Mouse (Mus musculus) stomach, postnatal 0 days (tissue): Measurements from ENCODE around the gene Rassf2.

Source experiments
- CTCF ChIP-seq: IDR thresholded peaks from 2 replicates; pipeline ENCODE4 v1.5.1; 2016; ENCODE audit warnings: antibody characterized with exemption, low read depth, mild to moderate bottlenecking, moderate library complexity
- EP300 ChIP-seq: optimal IDR thresholded peaks from 2 replicates; pipeline ENCODE3; 2016; ENCODE audit warnings: antibody characterized with exemption

GRCm38 (mm10) chr2:131996369-131996768 is 33.7 kb downstream of the Rassf2 start:
- TF ChIP-seq CTCF (no peak), EP300 (no peak)
